Mouse (Mus musculus): Measurements from ENCODE around the gene Cdk5. TPM values are rescaled to one million over a fixed set of nuclear protein-coding genes. Genes with fewer than 3 reads are reported as not detected.
"Not testable (repeated sequence)": the region's sequence is repeated elsewhere in the genome, so short reads cannot be mapped to it uniquely, and the experiment has no call there.

Gene Cdk5
- total RNA-seq, 2 experiments from 2014 or later, result 126 to 130 TPM

- DNase-seq (ENCODE audit: extremely low spot score in 1 of 2, low spot score in 1 of 2), result no peak
These were observed 22.3 kb downstream of the Cdk5 start for GRCm38 (mm10) chr5:24400911-24401605.

DNA sequence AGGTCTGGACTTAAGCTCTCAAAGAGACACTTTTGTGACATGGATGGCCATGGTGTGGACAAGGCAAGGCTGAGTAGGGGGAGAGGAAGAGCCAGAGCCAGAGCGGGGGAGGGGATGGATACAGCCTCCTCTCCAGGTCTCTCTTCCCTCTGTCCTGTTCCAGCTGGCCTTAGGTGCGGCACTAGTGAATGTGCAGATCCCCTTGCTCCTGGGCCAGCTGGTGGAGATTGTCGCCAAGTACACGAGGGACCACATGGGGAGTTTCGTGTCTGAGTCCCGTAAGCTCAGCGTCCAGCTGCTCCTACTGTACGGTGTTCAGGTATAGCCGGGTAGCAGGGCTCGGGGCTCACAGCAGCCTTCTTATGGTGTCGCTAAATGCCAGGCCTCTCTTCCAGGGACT, 23.0 kb downstream of the Cdk5 start:
- DNase-seq (ENCODE audit: extremely low spot score in 1 of 2, low spot score in 1 of 2), result no peak

DNA sequence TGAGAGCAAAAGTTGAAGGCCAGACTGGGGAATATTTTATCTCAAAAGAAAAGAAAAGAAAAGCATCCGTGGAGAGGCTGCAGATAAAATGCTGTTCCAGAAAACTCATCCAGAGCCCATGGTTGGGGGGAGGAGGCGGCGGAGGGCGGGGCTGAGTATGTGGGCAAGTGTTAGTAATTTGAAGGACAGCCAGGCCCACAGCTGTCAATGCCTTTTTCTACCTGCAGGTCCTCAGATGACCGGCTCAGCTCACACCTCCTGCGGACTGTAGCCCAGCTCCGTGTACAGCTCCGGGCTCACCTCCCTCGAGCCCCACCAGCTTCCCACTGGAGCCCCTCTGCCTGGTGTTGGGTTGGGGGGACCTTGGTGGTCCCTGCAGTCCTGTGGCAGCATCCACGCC, 23.6 kb downstream of the Cdk5 start:
- DNase-seq (ENCODE audit: extremely low spot score in 1 of 2, low spot score in 1 of 2), result no peak

GRCm38 (mm10) chr5:24396254-24396653, 27.1 kb downstream of the Cdk5 start:
- not testable (repeated sequence) for DNase-seq (ENCODE audit: extremely low spot score in 1 of 2, low spot score in 1 of 2)

DNA sequence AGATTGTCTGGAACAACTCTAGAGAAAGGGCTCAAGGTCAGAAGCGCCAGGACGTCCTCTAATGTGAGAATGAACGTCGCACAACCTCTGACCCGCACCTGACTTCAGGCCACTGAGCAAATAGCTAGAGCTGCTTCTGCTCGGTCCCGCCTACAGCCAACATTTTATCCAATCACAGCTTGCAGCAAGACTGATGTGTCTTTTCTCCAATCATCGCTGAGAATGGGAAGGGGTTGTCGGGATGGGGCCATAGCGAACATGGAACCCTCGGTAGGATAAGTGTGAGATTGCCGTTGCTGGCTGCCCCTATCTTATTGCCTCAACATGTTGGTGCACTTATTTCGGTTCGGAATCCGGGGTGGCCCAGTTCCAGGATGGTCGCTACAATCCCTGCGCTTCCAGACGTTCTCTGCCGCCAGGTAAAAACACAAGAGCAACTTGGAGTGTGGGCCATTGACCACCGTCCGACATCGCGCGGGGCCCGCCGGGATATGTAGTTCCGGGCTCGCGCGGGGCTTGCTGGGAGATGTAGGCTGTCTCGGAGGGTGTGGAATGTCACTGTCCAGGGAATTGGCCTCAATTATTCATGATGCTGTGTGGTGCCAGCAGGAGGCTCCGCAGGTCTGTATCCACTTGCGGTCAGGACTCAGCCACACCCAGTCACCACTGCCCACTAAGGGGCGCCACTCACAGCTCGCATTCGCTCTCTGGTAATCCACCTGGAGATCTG, 29.0 kb downstream of the Cdk5 start:
- peak; percentile 86 to 90 for DNase-seq (ENCODE audit: extremely low spot score in 1 of 2, low spot score in 1 of 2)

GRCm38 (mm10) chr5:24393392-24393997, 29.8 kb downstream of the Cdk5 start, which contains the start of gene Abcb8:
Gene Abcb8 (plus strand): TSS chr5:24393663.
- DNase-seq (ENCODE audit: extremely low spot score in 1 of 2, low spot score in 1 of 2), result peak; percentile 59 to 92

GRCm38 (mm10) chr5:24392724-24393123, 30.6 kb downstream of the Cdk5 start:
- no peak for DNase-seq (ENCODE audit: extremely low spot score in 1 of 2, low spot score in 1 of 2)

DNA sequence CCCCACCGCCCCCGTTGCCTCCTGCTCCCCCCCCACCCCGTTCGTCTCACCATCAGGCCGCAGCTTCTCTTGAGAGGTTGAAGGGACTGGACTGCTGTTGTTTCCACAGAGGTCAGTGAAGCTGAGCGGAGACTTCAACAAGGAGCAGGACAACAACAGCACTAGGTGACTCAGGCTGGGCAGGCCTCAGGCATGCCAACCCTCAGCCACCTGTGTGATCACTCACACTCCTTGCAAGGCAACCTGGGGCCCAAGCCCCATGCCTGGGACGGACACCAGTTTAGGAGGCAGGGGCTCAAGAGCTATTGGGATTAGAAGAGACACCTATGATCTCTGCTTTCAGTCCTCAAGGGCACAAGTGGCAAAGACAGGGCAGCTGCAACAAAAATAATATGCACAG, 31.5 kb downstream of the Cdk5 start, which contains the start of gene Atg9b:
TSS of gene Atg9b (minus strand) at position 280 of the 400 bp plus-strand sequence.
- DNase-seq (ENCODE audit: extremely low spot score in 1 of 2, low spot score in 1 of 2), result no peak

DNA sequence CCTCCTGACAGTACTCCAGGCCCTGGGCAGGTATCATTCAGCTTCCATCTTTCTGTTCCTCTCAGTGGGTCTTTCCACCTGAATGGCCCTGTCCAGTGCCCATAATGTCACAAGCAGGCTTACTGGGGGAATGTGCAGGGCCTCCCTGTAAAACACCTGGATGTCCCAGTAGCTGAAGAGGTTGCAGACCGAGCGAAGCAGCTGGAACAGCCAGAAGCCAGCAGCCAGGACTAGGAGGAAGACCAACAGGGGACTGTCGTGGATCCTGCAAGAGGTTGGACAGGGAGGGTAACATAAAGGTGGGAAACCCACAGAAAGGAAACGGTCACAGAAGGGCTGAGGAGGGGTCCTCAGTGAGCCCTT, 33.7 kb downstream of the Cdk5 start:
- no peak for DNase-seq (ENCODE audit: extremely low spot score in 1 of 2, low spot score in 1 of 2)

DNA sequence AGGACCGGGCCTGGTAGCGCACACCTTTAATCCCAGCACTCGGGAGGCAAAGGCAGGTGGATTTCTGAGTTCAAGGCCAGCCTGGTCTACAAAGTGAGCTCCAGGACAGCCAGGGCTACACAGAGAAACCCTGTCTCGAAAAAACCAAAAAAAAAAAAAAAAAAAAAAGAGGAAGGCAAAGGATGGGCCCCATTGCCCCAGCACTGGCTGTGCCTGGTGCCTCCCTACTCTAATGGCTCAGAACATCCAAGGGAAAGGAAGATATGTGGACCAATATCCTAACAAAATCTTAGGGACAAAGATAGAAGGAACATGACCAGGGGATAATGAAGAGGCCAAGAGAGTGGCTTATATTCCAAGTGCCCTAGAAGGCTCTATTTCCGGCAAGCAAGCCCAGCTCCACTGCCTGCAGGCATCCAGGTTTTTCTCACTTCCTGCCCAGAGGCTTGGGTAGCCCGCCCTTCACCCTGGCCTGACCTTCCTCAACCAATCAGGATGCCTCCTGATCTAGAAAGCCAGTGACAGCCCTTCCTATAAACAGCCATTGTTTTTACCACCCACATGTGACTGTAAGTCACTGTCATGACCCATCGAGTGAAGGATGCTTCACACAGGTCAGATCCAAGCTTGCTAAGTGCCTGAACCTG, 34.2 kb downstream of the Cdk5 start:
- no peak for DNase-seq (ENCODE audit: extremely low spot score in 1 of 2, low spot score in 1 of 2)

GRCm38 (mm10) chr5:24388246-24388915, 34.9 kb downstream of the Cdk5 start:
- DNase-seq (ENCODE audit: extremely low spot score in 1 of 2, low spot score in 1 of 2), result no peak

GRCm38 (mm10) chr5:24387264-24388241, 35.8 kb downstream of the Cdk5 start:
- DNase-seq (ENCODE audit: extremely low spot score in 1 of 2, low spot score in 1 of 2), result peak; percentile 35 to 37

GRCm38 (mm10) chr5:24385887-24386550, 37.3 kb downstream of the Cdk5 start:
- DNase-seq (ENCODE audit: extremely low spot score in 1 of 2, low spot score in 1 of 2), result no peak

- DNase-seq (ENCODE audit: extremely low spot score in 1 of 2, low spot score in 1 of 2), result no peak
These were observed 38.0 kb downstream of the Cdk5 start for GRCm38 (mm10) chr5:24385374-24385773.

DNA sequence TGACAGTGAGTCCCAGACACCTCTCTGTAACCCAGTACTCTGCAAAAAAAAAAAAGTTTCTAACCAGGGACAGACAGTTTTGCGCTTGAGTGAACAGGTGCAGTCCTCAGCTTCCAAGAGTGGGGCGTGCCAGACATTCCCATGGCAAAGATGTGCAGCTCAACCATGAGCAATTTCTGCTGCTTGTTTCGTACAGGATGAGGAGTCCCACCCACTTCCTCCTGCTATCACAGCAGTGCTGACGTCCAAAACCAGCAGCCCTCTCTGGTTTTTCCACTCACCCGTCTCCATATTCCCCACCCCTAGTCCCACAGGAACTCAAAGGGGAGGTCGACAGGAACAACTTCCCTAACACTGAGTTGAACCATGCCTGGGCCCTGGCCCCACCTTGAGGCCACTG, 38.9 kb downstream of the Cdk5 start:
- no peak for DNase-seq (ENCODE audit: extremely low spot score in 1 of 2, low spot score in 1 of 2)

- DNase-seq (ENCODE audit: extremely low spot score in 1 of 2, low spot score in 1 of 2), result peak; percentile 86 to 89
These were observed 40.1 kb downstream of the Cdk5 start for GRCm38 (mm10) chr5:24383026-24383859.

DNA sequence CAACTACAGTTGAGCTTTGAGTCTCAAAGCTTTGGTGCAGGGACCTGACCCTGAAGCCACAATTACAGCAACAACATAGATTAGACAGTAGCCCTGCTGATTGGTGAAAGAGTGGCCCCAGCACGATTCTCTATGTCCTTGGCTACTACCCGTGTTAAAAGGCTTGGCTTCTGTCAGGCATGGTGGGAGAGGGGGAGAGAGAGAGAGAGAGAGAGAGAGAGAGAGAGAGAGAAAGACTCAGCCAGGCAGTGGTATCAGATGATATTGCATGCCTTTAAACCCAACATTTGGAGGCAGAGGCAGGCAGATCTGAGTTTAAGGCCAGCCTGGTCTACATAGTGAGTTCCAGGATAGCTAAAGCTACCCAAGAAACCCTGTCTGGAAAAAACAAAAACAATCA, 41.3 kb downstream of the Cdk5 start:
- no peak for DNase-seq (ENCODE audit: extremely low spot score in 1 of 2, low spot score in 1 of 2)

- DNase-seq (ENCODE audit: extremely low spot score in 1 of 2, low spot score in 1 of 2), result no peak
These were observed 41.8 kb downstream of the Cdk5 start for GRCm38 (mm10) chr5:24381486-24381885.
